Mouse (Mus musculus): ENCODE measurements at regions not wholly inside any gene's neighbourhood (a gene's known extent, or its start where the extent isn't known, plus 50 kb on each side); places are given as distances from the start of the nearest gene placed in this dataset.
"Not testable (repeated sequence)": the region's sequence is repeated elsewhere in the genome, so short reads cannot be mapped to it uniquely, and the experiment has no call there.

DNA sequence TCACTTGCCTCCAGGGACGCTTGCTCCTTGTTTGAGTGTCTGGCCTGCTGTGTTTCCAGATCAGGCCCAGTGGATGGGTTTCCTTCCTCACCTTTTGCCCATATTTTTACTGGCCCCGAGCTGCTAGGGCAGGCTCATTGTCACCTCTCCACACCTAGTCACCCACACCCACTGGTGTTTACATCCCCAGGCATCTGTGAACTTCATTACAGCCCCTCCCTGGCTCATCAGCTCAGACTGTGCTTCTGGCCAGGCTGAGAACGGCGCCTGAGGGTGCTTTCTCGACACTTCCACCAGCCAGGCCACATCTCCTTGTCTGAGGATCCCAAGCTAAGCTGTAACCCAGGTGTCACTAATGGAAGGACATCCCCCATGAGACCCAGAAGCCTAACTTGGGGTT lies 129.8 kb upstream of the Klf4 start:
- DNase-seq: no peak

DNA sequence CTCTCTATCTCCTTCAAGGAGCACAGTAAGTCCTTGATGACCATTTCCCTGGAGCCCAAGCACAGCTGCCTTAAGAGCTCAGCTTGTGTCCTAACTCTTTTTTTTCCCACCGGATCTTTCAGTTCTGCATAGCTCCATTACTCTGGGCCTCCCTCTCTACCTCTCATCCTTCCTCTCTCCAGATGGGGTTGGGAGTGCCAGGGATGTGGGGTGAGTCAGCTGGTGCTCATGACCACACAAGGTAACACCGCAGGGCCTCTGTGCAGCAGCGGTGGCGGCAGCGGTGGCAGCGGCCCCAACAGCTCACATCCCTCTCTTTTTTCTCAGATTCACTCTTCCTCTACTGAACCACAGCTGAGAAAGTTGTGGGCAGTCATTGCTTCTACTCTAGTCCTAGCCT lies 126.6 kb upstream of the Klf4 start:
- DNase-seq: no peak

DNA sequence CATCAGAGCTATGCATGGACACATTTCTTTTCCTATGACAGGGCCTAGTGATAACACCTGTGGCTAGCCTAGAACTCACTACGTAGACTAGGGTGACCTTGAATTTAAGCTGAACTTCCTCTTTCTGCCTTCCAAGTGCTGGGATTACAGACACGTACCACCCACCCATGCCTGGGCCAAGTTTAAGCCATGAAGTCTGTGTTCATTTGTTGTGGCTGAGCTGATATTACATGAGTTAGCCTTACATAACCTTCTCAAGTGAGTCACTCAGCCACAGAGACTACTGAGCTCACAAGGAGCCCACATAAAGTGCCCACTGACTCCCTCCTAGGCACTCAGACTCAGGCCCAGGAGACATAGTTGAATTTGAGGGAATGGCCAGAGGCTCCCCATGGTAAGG lies 123.1 kb upstream of the Klf4 start:
- DNase-seq: no peak

DNA sequence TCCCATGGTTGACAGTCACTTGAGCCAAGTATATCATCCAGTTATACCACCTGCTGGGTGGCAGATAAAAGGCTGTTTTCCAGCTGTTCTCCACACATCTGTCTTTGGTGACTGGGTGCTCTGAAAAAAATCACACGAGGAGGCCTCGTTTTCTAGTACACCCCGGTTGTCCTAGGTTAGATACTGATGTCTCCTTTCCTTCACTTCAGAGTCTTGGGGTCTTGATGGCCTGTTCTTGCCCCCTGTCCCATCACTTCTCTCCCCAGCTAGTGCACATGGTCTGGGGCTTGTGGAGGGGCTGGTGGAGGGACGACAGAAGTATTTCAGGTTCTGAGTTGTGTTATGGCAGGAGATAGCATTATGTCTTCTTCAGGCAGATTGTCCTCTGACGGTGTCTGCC lies 120.4 kb upstream of the Klf4 start:
- no peak for DNase-seq

- DNase-seq: no peak
These were observed 119.6 kb upstream of the Klf4 start for GRCm38 (mm10) chr4:55651811-55652410.

DNA sequence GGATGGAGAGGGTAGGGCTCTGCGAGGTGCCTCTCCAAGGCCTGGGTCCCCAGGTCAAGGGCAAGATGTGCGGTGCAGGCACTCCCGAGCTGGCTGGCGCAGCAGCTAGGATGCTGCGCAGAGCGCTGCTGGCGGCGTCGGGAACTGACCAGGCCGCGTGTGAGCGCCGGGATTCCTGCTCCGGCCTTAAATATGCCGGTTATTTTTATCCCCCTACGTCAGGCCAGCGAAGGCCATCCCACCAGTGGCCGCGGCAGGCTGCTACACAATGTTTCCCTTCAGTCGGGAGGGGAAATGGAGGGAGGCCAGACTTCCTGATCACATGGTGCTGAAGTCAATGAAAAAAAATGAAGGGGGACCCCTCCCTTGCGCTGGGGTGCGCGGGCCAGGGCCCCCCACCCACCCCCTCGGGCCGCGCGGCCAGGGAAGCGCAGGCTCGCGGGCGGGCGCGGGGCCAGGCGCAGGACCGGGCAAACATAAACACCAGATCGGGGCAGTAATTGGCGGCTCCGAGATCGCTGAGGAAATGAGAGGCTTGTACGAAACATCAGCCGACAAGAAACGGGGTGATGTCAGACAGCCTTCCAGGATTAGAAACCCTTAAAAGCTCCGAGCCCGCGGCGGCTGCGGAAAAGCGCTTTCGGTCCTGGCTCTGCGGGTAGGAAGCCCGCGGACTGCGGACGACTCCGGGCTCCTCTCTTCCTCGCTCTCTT lies 118.9 kb upstream of the Klf4 start:
- DNase-seq: peak; percentile 30 to 46

GRCm38 (mm10) chr4:55650186-55650585 lies 117.9 kb upstream of the Klf4 start:
- no peak for DNase-seq

- DNase-seq: no peak
These were observed 116.1 kb upstream of the Klf4 start for GRCm38 (mm10) chr4:55648376-55648775.

- DNase-seq: no peak
These were observed 113.2 kb upstream of the Klf4 start for GRCm38 (mm10) chr4:55645432-55645831.

- no peak for DNase-seq
These were observed 112.6 kb upstream of the Klf4 start for GRCm38 (mm10) chr4:55644895-55645294.

GRCm38 (mm10) chr4:55634946-55635511 lies 102.8 kb upstream of the Klf4 start:
- DNase-seq: no peak

DNA sequence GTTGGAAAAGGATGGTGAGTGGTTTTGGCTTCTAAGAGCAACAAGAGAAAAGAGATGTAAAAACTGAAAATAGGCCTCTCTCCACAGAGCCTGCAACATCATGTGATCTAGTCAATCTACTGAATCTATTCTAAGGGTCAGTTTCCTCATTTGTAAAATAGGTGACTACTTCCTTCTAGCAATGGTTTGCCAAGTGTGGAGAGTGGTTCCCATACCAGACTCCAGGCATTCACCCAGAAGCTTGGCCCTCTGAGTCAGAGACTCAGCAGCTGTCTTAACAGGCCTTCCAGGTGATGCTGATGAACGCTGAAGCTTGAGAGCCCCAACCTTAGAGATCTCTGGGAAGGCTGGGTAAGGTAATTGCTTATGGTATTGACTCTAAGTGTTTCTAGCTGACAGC lies 98.9 kb upstream of the Klf4 start:
- no peak for DNase-seq

DNA sequence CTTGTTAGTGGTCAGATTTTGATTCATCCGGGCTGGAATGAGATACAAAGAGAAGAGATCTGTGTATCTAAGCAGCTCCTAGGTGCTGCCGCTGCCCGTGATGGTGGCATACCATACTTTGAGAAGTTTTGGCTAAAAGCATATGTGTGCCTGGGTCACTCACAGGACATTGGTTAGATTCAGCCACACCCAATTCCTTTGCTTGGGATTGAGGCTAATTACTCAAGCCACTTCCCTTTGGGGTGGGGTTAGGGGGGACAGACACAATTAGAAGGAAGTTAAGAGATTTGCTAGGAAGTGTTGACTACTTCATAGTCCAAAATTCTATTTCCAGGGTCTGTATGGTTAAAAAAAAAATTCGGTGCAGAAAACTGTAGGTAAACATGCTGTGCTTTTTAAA lies 97.9 kb upstream of the Klf4 start:
- DNase-seq: not testable (repeated sequence)

DNA sequence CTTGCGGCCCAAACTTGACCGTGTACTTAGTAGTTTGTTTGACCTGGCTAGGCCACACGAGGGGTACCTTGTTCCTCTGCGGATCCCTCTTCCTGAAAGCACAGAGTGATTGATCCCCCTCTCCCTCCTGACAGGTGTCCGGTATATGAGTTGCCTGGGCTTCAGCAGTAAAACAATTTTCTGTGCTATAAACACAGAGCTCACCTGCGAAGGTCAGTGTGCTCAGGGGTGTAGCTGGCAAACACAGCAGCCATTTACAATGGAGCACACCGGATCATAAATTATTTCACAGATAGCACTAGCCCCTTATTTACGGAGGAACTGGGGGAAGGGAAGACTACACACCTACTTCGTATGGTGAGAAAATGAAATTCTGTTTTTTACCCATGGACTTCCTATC lies 92.5 kb upstream of the Klf4 start:
- DNase-seq: no peak

- peak; percentile 13 to 20 for DNase-seq
These were observed 91.0 kb upstream of the Klf4 start for GRCm38 (mm10) chr4:55623151-55623760.

GRCm38 (mm10) chr4:55622651-55623050 lies 90.4 kb upstream of the Klf4 start:
- no peak for DNase-seq

- DNase-seq: no peak
These were observed 87.6 kb upstream of the Klf4 start for GRCm38 (mm10) chr4:55619891-55620290.

- DNase-seq: no peak
These were observed 83.5 kb upstream of the Klf4 start for GRCm38 (mm10) chr4:55615808-55616207.

DNA sequence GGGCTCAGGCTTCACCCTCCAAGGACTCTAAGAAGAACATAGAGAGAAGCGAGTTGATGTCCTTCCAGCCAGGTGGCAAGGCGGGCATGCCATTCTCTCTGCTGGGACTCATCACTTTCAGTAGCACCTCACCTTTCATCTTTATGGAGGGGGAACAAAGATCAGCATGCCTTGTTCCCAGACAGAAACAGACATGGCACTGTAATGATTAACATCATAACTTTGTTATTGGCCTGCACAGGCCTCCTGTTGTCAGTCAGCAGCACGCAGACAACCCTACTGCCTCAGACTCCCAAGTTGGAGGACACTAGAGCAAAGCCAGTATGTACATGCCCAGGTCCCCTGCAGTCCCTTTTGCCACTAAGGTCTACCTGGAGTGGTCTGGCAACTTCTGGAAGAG lies 81.3 kb upstream of the Klf4 start:
- DNase-seq: no peak

GRCm38 (mm10) chr4:55610998-55611397 lies 78.7 kb upstream of the Klf4 start:
- DNase-seq: no peak

DNA sequence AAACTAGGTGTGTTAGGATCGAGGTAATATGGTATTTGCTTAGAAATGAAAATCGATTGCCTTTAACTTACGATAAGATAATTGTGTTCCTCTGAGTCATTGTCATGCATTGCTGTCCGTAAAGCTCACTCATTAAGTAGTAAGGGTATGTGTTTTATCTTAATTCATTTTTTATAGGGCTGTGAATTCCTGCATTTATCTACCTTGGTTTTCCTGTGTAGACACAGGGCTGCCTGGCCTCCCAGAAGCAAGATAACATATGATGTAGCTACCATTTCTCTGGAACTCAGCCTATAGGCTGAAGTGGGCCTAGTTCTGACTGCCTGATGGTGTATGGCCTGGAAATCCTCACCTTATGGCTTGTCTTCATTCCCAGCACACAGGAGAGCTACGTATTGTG lies 76.9 kb upstream of the Klf4 start:
- DNase-seq: no peak

DNA sequence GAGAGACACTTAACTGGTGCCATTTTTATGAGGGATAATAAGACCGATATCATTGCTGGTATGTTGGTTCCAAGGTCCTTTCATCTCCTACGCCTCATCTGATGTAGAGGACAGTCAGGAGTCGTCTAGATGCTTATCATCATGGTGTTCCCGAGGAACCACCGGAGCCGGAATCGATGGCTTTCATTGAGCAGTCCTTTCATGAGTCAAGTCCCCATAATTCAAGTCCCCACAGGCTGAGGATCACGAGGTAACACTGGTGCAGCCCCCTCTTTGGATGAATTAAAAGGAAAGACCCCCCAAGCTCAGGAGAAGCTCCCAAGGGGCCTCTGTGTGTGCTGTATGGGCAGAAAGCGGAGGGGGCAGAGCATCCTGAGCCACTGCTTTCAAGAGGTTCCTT lies 73.3 kb upstream of the Klf4 start:
- no peak for DNase-seq

DNA sequence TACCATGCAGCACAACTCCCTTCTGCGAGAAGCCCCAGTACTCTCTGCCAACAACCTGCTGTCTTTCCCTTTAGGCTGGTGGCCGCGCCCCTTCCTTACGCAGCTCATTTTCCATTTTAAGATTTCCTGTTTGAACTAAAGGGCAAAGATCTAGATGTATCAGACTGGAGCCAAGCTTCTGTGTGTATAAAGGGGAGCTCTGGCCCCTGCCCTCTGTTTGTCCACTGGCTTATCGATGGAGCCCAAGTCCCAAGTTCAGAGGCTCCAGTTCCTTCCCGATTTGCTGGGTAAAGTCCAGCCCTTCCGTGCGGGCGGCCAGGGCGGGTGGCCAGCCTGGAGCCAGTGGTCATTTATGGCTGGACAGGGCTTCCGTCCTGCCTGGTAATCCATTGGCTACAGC lies 72.6 kb upstream of the Klf4 start:
- no peak for DNase-seq

DNA sequence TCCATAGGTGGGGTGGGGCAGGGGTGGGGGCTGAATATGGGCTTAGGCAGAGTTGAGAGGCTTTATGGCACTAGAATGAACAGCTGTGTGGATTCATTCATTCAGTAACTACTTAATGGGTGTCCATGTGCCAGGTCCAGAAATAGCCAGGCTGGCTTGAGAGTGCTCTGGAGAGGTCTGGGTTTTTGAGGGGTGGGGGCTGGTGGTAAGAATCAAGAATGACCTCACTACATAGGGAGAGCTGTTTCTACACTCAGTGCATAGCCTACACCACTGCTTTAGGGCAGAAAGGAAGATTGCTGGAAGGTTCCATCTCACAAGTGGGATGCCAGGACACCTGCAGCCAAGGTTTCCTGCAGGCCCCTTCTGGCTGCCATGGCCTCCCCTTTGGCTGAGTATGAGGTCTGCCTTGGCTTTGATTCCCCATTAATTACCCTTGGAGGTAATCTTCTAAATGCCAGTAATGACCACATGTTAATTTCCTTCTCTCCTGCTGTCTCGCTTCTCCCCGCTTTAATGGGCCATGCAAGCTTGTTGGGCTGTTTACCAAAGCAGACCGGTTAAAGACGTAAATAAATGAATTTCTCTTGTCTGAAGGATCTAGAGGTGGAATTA lies 71.7 kb upstream of the Klf4 start:
- DNase-seq: no peak

All from spleen, adult 18-20 months (tissue).